Mouse (Mus musculus): Measurements from ENCODE around the gene Gm12789. TPM values are rescaled to one million over a fixed set of nuclear protein-coding genes. Genes with fewer than 3 reads are reported as not detected.
"Not testable (repeated sequence)": the region's sequence is repeated elsewhere in the genome, so short reads cannot be mapped to it uniquely, and the experiment has no call there.

Gm12789 gene
- not detected for total RNA-seq (2022)

DNA sequence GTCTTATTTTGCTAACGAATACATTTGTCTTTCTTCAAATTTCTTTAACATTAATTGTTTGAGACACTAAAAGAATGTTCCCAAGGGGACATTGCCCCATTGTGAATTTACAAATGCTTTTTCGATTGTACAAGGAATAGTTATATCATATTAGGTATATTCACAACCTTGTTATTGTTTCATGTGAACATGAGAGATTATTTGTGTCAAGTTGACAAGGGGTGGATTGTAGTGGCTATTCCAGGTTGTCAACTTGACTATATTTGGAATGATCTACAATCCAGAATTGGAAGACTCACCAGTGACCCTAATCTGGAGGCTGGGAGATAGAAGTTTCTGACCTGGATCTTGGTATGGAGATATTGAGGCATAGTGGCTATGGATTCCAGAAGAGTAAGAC, at the start of gene Gm12789:
TSS of gene Gm12789 (plus strand) at position 301 of the 400 bp plus-strand sequence.
- not testable (repeated sequence) for DNase-seq (ENCODE audit: low spot score in 2 of 2)

DNA sequence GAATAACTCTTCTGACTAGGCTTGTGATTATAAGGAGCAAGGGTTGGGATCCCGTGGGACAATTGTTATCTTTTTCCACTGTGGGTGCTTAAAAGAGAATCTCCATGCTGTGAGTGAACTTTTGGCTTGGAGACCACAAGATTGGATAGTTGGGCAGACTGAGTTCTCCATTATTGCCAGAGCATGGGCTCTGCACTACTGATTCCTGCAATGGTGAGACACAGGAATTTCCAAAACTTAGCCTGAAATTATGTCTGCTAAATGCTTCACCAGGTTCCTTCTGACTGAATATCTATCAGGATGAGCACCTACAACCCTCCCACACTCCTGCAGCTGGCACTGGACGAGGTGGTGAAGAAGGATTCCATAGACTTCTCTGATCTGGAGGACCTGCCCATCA, 46.3 kb upstream of the Gm12789 start, which contains the start of gene Gm12794:
TSS of gene Gm12794 (plus strand) at position 301 of the 400 bp plus-strand sequence.
- DNase-seq (ENCODE audit: low spot score in 2 of 2), result not testable (repeated sequence)

DNA sequence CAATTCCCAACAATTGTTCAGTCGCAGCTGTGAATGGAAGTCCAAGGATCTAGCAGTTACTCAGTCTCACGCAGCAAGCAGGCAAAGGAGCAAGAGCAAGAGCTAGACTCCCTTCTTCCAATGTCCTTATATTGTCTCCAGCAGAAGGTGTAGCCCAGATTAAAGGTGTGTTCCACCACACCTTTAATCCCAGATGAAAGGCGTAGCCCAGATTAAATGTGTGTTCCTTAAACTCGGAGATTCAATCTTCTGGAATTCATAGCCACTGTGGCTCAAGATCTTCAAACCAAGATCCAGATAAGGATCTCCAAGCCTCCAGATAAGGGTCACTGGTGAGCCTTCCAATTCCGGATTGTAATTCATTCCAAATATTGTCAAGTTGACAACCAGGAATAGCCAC, 5.5 kb upstream of the Gm12789 start, which contains the start of gene Gm12790:
TSS of gene Gm12790 (minus strand) at position 101 of the 400 bp plus-strand sequence.
- DNase-seq (ENCODE audit: low spot score in 2 of 2), result not testable (repeated sequence)

DNA sequence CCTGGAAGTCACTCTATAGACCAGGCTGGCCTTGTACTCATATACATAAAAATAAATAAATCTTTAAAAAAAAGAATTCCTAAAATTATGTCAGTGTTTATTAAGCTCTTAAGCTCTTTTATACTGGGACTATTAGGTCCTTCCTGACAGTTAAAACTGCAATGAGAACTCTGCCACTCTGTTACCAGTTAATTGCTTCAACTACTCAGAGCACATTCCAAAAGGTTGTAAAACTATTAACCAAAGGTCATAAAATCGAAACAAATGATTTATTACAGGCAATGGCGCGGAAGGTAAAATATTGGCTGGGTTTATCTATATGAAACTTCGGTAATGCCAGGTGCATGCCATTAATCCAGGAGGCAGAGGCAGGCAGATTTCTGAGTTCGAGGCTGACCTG, 748 bp upstream of the Gm12789 start:
- no peak for DNase-seq (ENCODE audit: low spot score in 2 of 2)

DNA sequence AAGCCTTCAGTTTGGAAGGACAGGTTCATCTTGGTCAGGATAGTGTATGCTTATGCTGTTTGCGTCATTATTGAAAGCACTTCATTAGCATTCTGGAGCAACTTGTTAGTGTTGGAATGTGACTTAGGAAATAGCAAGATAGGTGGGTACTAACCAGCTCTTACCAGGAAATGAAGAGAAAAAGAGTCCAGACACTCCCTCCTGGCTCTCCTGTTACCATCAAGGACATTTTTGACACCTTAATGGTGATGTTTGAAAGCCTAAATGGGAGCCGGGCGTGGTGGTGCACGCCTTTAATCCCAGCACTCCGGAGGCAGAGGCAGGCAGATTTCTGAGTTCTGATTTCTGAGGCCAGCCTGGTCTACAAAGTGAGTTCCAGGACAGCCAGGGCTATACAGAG, 11.0 kb downstream of the Gm12789 start:
- DNase-seq (ENCODE audit: low spot score in 2 of 2), result no peak

DNA sequence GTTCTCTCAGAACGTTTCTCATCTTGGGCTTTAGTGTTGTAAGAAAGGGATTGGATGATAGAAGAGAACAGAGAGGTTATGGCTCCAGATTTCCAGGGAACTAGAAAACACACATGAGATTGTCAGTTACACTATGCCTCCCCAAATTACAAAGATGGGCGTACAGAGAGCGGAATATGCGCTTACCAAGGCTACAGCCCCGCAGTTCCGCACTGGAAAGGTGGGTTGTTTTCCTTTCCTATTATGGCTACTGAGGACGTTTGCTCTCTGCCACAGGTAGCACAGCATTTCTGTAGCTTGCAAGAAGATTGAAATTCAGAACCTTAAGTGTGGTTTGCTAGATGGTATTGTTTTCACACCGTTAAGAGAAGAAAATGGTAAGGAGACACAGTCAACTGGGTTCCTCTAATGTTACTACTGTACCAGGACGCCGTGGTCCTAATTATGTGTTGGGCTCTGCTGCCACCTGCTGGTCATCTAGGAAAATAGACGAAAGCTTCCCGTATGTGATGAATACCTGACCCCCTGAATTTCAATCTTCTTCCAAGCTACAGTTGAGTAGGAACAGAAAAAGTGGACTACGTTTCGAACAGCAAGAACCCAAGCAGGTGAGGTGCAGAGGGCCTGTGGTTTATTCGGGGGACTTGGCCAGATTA, 12.0 kb downstream of the Gm12789 start:
- peak in 1 of 2 experiments; percentile 10 for DNase-seq (ENCODE audit: low spot score in 2 of 2)

DNA sequence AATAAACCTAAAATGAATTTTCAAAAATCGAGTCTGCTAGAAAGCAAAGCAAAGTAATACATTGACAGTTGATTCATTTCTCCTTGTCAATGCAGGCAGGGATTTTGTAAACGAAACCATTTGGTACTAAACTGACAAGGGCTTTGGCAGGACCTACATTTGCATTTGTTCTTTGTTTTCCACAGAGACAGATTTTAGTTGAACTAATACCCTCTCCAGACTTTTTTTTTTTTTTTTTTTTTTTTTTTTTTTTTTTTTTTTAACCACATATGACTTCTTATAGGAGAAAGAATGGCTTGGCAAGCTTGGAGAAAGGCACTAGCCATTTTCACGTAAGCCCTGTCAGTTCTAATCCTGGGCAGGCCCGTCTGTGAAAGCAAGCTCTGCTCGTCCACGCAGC, 40.2 kb downstream of the Gm12789 start:
- DNase-seq (ENCODE audit: low spot score in 2 of 2), result no peak

Other genes starting within 250 kb of the Gm12789 start
- gene B020004J07Rik, start 142.6 kb upstream of the Gm12789 start, total RNA-seq (2022), result not detected
- not detected for gene C130073F10Rik, start 92.8 kb upstream of the Gm12789 start, total RNA-seq (2022)
- not detected for gene Gm12800, start 77.5 kb upstream of the Gm12789 start, total RNA-seq (2022)
- gene Gm12794, start 46.2 kb upstream of the Gm12789 start, total RNA-seq (2022), result not detected
- gene Gm12790, start 5.6 kb upstream of the Gm12789 start, total RNA-seq (2022), result not detected
- 100 to 1,000 TPM in 1 of 4 experiments, 10 to 100 TPM in 3; 53.6 to 108 (median 62.0) TPM for gene Pde4b, start 100.9 kb downstream of the Gm12789 start, total RNA-seq (2022)

Data from gastrocnemius, adult 8-10 months (tissue).